ENCODE assay signal across 8 mouse cellular contexts in the genomic region with DNA sequence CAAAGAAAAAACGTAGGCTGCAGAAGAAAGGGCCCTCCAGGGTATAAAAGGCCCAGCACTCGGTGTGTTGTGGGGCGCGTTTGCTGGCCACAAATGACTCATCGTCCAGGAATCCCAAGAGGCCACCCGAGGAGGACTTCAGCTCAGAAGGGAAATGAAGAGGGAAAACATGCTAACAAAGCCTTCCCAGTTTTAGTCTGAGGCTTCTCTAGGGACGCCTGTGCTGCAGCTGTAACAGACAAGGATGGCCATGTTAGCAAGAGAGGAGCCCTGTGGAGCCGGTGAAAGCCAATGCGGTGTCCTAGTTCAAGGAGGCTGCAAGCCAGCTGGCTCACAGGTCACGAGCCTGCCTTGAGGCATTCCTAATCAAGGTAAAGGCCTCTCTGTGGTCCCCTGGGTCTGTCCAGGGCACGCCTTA. TPM values are rescaled to one million over a fixed set of nuclear protein-coding genes. Genes with fewer than 3 reads are reported as not detected.
A peak's percentile ranks its signal among the peaks of the same experiment; 100 is the strongest.
DNase-seq lines count a peak whose midpoint lies in the region; ATAC-seq lines count a peak whose summit lies in the region.

No protein-coding gene starts in this region.

- no peaks in the 10 kb centered on the region for H3K9me3 ChIP-seq in hindbrain, embryonic 13.5 days
- H3K9me3 ChIP-seq in limb, embryonic 13.5 days = no peaks in the 10 kb centered on the region
- no peaks in the 10 kb centered on the region for H3K9me3 ChIP-seq in neural tube, embryonic 14.5 days (ENCODE audit: control insufficient read depth, low read length)

- H3K27ac ChIP-seq in hindbrain, embryonic 13.5 days = peak overlapping the region; percentile 80
- peak overlapping the region; percentile 44; the same call in 1 of the 2 replicates for H3K27ac ChIP-seq in limb, embryonic 13.5 days
- peak overlapping the region; percentile 58 for H3K27ac ChIP-seq in neural tube, embryonic 14.5 days (ENCODE audit: low read depth, low read length)

- H3K9ac ChIP-seq in hindbrain, embryonic 13.5 days = no peak overlapping the region
- no peak overlapping the region for H3K9ac ChIP-seq in limb, embryonic 13.5 days
- no peak overlapping the region for H3K9ac ChIP-seq in neural tube, embryonic 14.5 days (replicated peaks; ENCODE audit: low read depth, low read length)

- no peak overlapping the region for H3K4me3 ChIP-seq in hindbrain, embryonic 13.5 days
- no peak overlapping the region for H3K4me3 ChIP-seq in limb, embryonic 13.5 days
- H3K4me3 ChIP-seq in neural tube, embryonic 14.5 days (ENCODE audit: low read depth, low read length) = no peak overlapping the region

- 0 out of 2 replicates have a peak overlapping the region, but pooled peaks have one; percentile 17 for H3K4me2 ChIP-seq in hindbrain, embryonic 13.5 days
- peak overlapping the region; percentile 36 for H3K4me2 ChIP-seq in limb, embryonic 13.5 days (replicated peaks)
- no peak overlapping the region for H3K4me2 ChIP-seq in neural tube, embryonic 14.5 days (ENCODE audit: low read depth, low read length)

- 8% methylated on average over 11 of the region's 11 CpGs for WGBS in hindbrain, embryonic 13.5 days
- WGBS in limb, embryonic 13.5 days = 8% methylated on average over 11 of the region's 11 CpGs
- 5% methylated on average over 11 of the region's 11 CpGs for WGBS in neural tube, embryonic 14.5 days

- ATAC-seq in frontal cortex, adult (ENCODE audit: low TSS enrichment) = 0 out of 2 replicates have a peak, but pooled peaks have one; percentile 7
- peak; percentile 76 for ATAC-seq in hindbrain, embryonic 13.5 days (ENCODE audit: low FRiP score)
- ATAC-seq in limb, embryonic 13.5 days (ENCODE audit: low FRiP score, low read depth) = peak; percentile 32; the same call in 1 of the 2 replicates
- peak; percentile 56; the same call in 1 of the 2 replicates for ATAC-seq in neural tube, embryonic 14.5 days (ENCODE audit: low read depth)
- ATAC-seq in megakaryocyte progenitor cell, adult 5-6 weeks (replicated peaks; ENCODE audit: poor library complexity) = no peak

- DNase-seq in frontal cortex, postnatal 36 days (ENCODE audit: low spot score in 2 of 2) = no peak
- peak; percentile 30 for DNase-seq in cerebellum, adult 9-11 months
- DNase-seq in gastrocnemius, adult 18-20 months (ENCODE audit: low spot score) = peak; percentile 66

- peaks cover 5% of the 10 kb centered on the region; the same call in 1 of the 2 replicates for H3K27me3 ChIP-seq in hindbrain, embryonic 13.5 days
- no peaks in the 10 kb centered on the region for H3K27me3 ChIP-seq in limb, embryonic 13.5 days
- no peaks in the 10 kb centered on the region for H3K27me3 ChIP-seq in neural tube, embryonic 14.5 days (ENCODE audit: control insufficient read depth, insufficient read depth, low read length)

- no peaks in the 10 kb centered on the region for H3K36me3 ChIP-seq in hindbrain, embryonic 13.5 days
- no peaks in the 10 kb centered on the region for H3K36me3 ChIP-seq in limb, embryonic 13.5 days
- H3K36me3 ChIP-seq in neural tube, embryonic 14.5 days (ENCODE audit: control insufficient read depth, insufficient read depth, low read length) = no peaks in the 10 kb centered on the region

- H3K4me1 ChIP-seq in hindbrain, embryonic 13.5 days (replicated peaks) = peaks cover 16% of the 10 kb centered on the region
- H3K4me1 ChIP-seq in limb, embryonic 13.5 days = peaks cover 36% of the 10 kb centered on the region
- H3K4me1 ChIP-seq in neural tube, embryonic 14.5 days (ENCODE audit: control insufficient read depth, insufficient read depth, low read length) = 0 out of 2 replicates have a peak, but pooled peaks cover 5% of the 10 kb centered on the region

RNA-seq across cellular contexts. Expression of a gene that starts 6.0 kb away (rescaled TPM):
- not detected for total RNA-seq in gastrocnemius, adult 18-20 months (2021)
- 0.30 TPM in 1 of 2 replicates, not detected in the other for polyA plus RNA-seq in hindbrain, embryonic 13.5 days (2015; fragmentation: Nextera tagmentation; extraction: Ambion mirVana)
- polyA plus RNA-seq in limb, embryonic 13.5 days (2015; fragmentation: Nextera tagmentation; extraction: Ambion mirVana) = 1.5 and 2.2 TPM in 2 replicates
- 0.50 TPM in 1 of 2 replicates, not detected in the other for polyA plus RNA-seq in neural tube, embryonic 14.5 days (2014; fragmentation: Nextera tagmentation; extraction: Ambion mirVana)
- 0.35 and 0.49 TPM in 2 replicates for total RNA-seq in megakaryocyte progenitor cell, adult 5-6 weeks (2015)
- 0.21 and 1.4 TPM in 2 replicates for total RNA-seq in megakaryocyte progenitor cell, adult 5-6 weeks (2017)

RNA-seq across cellular contexts. Expression of a gene that starts 6.1 kb away (rescaled TPM):
- 10 to 100 TPM; 35.6 to 47.6 TPM for total RNA-seq in gastrocnemius, adult 18-20 months (2021)
- 85.5 and 88.8 TPM in 2 replicates for polyA plus RNA-seq in hindbrain, embryonic 13.5 days (2015; fragmentation: Nextera tagmentation; extraction: Ambion mirVana)
- polyA plus RNA-seq in limb, embryonic 13.5 days (2015; fragmentation: Nextera tagmentation; extraction: Ambion mirVana) = 334 and 341 TPM in 2 replicates
- polyA plus RNA-seq in neural tube, embryonic 14.5 days (2014; fragmentation: Nextera tagmentation; extraction: Ambion mirVana) = 27.8 and 131 TPM in 2 replicates
- total RNA-seq in megakaryocyte progenitor cell, adult 5-6 weeks (2015) = 146 and 163 TPM in 2 replicates
- 86.3 and 113 TPM in 2 replicates for total RNA-seq in megakaryocyte progenitor cell, adult 5-6 weeks (2017)

RNA-seq across cellular contexts. Expression of a gene that starts 39.8 kb away (rescaled TPM):
- not detected for total RNA-seq in gastrocnemius, adult 18-20 months (2021)
- 0.38 and 0.53 TPM in 2 replicates for polyA plus RNA-seq in hindbrain, embryonic 13.5 days (2015; fragmentation: Nextera tagmentation; extraction: Ambion mirVana)
- 0.08 TPM in 1 of 2 replicates, not detected in the other for polyA plus RNA-seq in limb, embryonic 13.5 days (2015; fragmentation: Nextera tagmentation; extraction: Ambion mirVana)
- 0.07 and 2.5 TPM in 2 replicates for polyA plus RNA-seq in neural tube, embryonic 14.5 days (2014; fragmentation: Nextera tagmentation; extraction: Ambion mirVana)
- total RNA-seq in megakaryocyte progenitor cell, adult 5-6 weeks (2015) = not detected in 2 replicates
- not detected in 2 replicates for total RNA-seq in megakaryocyte progenitor cell, adult 5-6 weeks (2017)

Comparison
In these comparisons a context has a peak if more than half of its experiments do, and no peak if none do; other contexts are left out.
1. DNase-seq: peak in cerebellum, adult 9-11 months (single experiment) and gastrocnemius, adult 18-20 months (single experiment); none in frontal cortex, postnatal 36 days (0 of 2).
2. Peak in every context shown above with its lines, with median percentiles within 50 percentile points of each other: H3K27ac ChIP-seq.